Comparison of ENCODE assay signal across 8 mouse cellular contexts in the genomic region with DNA sequence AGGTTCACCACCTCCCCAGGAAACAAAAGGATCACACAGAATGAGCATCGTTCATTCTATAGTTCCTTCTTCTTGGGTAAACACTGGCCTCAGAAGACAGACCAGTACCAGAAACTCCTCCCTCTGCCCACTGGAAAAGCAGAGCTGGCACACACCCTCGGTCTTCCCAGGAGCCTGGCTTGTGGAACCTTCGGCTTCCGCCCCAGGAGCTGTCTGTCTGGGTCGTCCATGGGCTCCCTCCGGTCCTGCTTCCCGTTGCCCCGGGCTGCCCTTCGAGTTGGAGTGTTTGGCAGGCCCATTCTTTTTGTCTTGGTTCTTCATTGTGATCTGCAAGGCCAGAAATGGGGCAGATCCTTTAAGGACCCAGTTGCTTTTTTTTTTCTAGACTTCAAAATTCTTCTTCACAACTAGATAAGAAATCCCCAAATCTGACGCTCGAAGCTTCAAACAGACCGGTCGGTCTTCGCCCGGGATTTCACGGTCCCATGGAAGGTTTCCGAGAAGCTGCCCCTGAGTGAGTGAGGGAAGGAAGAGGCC. TPM values are rescaled to one million over a fixed set of nuclear protein-coding genes. Genes with fewer than 3 reads are reported as not detected.
DNase-seq lines count a peak whose midpoint lies in the region; ATAC-seq and TF ChIP-seq lines count a peak whose summit lies in the region.

No protein-coding gene starts in this region.

- DNase-seq in adrenal gland, adult 18-20 months (ENCODE audit: low spot score in 2 of 2) = peak; percentile 40 to 45
- DNase-seq in adrenal gland, postnatal 4 days (ENCODE audit: low spot score in 2 of 2) = no peak
- DNase-seq in adrenal gland, postnatal 36 days = peak; percentile 57 to 68
- DNase-seq in forebrain, embryonic 10.5 days (ENCODE audit: extremely low spot score, low spot score) = no peak
- DNase-seq in liver, embryonic 11.5 days (ENCODE audit: low spot score) = peak; percentile 49
- no peak for DNase-seq in spleen, postnatal 14 days (ENCODE audit: low spot score in 2 of 2)

- peak overlapping the region; percentile 89 for H3K4me2 ChIP-seq in hindbrain, embryonic 12.5 days (replicated peaks)
- H3K4me2 ChIP-seq in liver, embryonic 11.5 days = peak overlapping the region; percentile 91
- H3K4me2 ChIP-seq in myocyte (ENCODE audit: low read depth) = peak overlapping the region; percentile 82

- peak overlapping the region; percentile 90 for H3K9ac ChIP-seq in hindbrain, embryonic 12.5 days
- peak overlapping the region; percentile 75 for H3K9ac ChIP-seq in liver, embryonic 11.5 days (ENCODE audit: low read depth, low read length)

- H3K9me3 ChIP-seq in forebrain, embryonic 10.5 days = no peaks in the 10 kb centered on the region
- no peaks in the 10 kb centered on the region for H3K9me3 ChIP-seq in hindbrain, embryonic 12.5 days (replicated peaks)
- H3K9me3 ChIP-seq in liver, embryonic 11.5 days (ENCODE audit: control insufficient read depth, low read length) = no peaks in the 10 kb centered on the region

- peaks cover 30% of the 10 kb centered on the region for H3K4me1 ChIP-seq in forebrain, embryonic 10.5 days
- H3K4me1 ChIP-seq in hindbrain, embryonic 12.5 days = peaks cover 25% of the 10 kb centered on the region
- H3K4me1 ChIP-seq in liver, embryonic 11.5 days (replicated peaks; ENCODE audit: control insufficient read depth, insufficient read depth, low read length) = peaks cover 16% of the 10 kb centered on the region

- no peak for TF ChIP-seq POLR2A in myocyte (IDR thresholded peaks at IDR 0.05; ENCODE audit: insufficient read length, low read depth)

- H3K36me3 ChIP-seq in forebrain, embryonic 10.5 days (replicated peaks) = peaks cover 65% of the 10 kb centered on the region
- H3K36me3 ChIP-seq in hindbrain, embryonic 12.5 days = peaks cover 50% of the 10 kb centered on the region
- H3K36me3 ChIP-seq in liver, embryonic 11.5 days (ENCODE audit: control insufficient read depth, insufficient read depth, low read length) = peaks cover 35% of the 10 kb centered on the region
- H3K36me3 ChIP-seq in myocyte (ENCODE audit: control insufficient read depth, insufficient read depth) = peaks cover 24% of the 10 kb centered on the region

- whole genome bisulfite sequencing in forebrain, embryonic 10.5 days = 12% methylated on average over 17 of the region's 17 CpGs
- 8% methylated on average over 17 of the region's 17 CpGs for WGBS in hindbrain, embryonic 12.5 days
- 7% methylated on average over 17 of the region's 17 CpGs for WGBS in liver, embryonic 11.5 days

- peak overlapping the region; percentile 92 for H3K27ac ChIP-seq in forebrain, embryonic 10.5 days
- H3K27ac ChIP-seq in hindbrain, embryonic 12.5 days = peak overlapping the region; percentile 93
- H3K27ac ChIP-seq in liver, embryonic 11.5 days (ENCODE audit: low read depth, low read length) = peak overlapping the region; percentile 82

- H3K4me3 ChIP-seq in forebrain, embryonic 10.5 days = peak overlapping the region; percentile 79
- H3K4me3 ChIP-seq in hindbrain, embryonic 12.5 days = peak overlapping the region; percentile 58
- peak overlapping the region; percentile 72 for H3K4me3 ChIP-seq in liver, embryonic 11.5 days (ENCODE audit: low read depth, low read length)
- H3K4me3 ChIP-seq in myocyte = peak overlapping the region; percentile 54

- peaks cover 25% of the 10 kb centered on the region for H3K79me2 ChIP-seq in myocyte (ENCODE audit: control insufficient read depth, insufficient read depth)

- peak overlapping the region; percentile 14 for H3ac ChIP-seq in myocyte (ENCODE audit: control insufficient read depth, insufficient read length)

- no peaks in the 10 kb centered on the region for H3K27me3 ChIP-seq in forebrain, embryonic 10.5 days (ENCODE audit: poor library complexity, severe bottlenecking)
- H3K27me3 ChIP-seq in hindbrain, embryonic 12.5 days = no peaks in the 10 kb centered on the region
- H3K27me3 ChIP-seq in liver, embryonic 11.5 days (replicated peaks; ENCODE audit: control insufficient read depth, insufficient read depth, low read length) = no peaks in the 10 kb centered on the region
- H3K27me3 ChIP-seq in myocyte (ENCODE audit: control insufficient read depth, insufficient read depth, insufficient read length) = no peaks in the 10 kb centered on the region

- ATAC-seq in hindbrain, embryonic 12.5 days (ENCODE audit: low FRiP score) = no peak
- no peak for ATAC-seq in liver, embryonic 11.5 days (replicated peaks; ENCODE audit: low FRiP score)

TF ChIP-seq in myocyte, 11 proteins besides CTCF, POLR2A, EP300 and RAD21:
- TF ChIP-seq REST (IDR thresholded peaks at IDR 0.05; ENCODE audit: insufficient read depth, insufficient read length) = no peak
- TF ChIP-seq CEBPB (IDR thresholded peaks at IDR 0.05; ENCODE audit: insufficient read depth, poor library complexity, severe bottlenecking) = no peak
- no peak for TF ChIP-seq SRF (IDR thresholded peaks at IDR 0.05; ENCODE audit: control insufficient read depth, insufficient read length, low read depth)
- TF ChIP-seq USF1 (IDR thresholded peaks at IDR 0.05; ENCODE audit: low read depth) = no peak
- no peak for TF ChIP-seq TCF12 (IDR thresholded peaks at IDR 0.05; ENCODE audit: insufficient read depth, poor library complexity, severe bottlenecking)
- no peak for TF ChIP-seq MYOG (IDR thresholded peaks at IDR 0.05; ENCODE audit: control insufficient read depth in 1 of 3, insufficient read depth in 1 of 3, insufficient read length in 2 of 3, low read depth in 2 of 3)
- TF ChIP-seq MAX (IDR thresholded peaks at IDR 0.05; ENCODE audit: low read depth) = no peak
- no peak for TF ChIP-seq POLR2AphosphoS2 (IDR thresholded peaks at IDR 0.05; ENCODE audit: insufficient read length, low read depth)
- TF ChIP-seq TCF3 (IDR thresholded peaks at IDR 0.05; ENCODE audit: insufficient read length, low read depth) = no peak
- no peak for TF ChIP-seq E2F4 (IDR thresholded peaks at IDR 0.05; ENCODE audit: insufficient read depth)
- TF ChIP-seq MYOD1 (IDR thresholded peaks at IDR 0.05; ENCODE audit: control insufficient read depth in 1 of 3, insufficient read length in 2 of 3, low read depth in 2 of 3) = no peak

RNA-seq across cellular contexts. Expression of gene Txlna, which starts 0.7 kb away (rescaled TPM):
- total RNA-seq in adrenal gland, adult 18-20 months (2021) = 10 to 100 TPM; 63.5 to 69.2 TPM
- total RNA-seq in adrenal gland, postnatal 4 days (2021) = 10 to 100 TPM; 73.6 to 79.8 TPM
- 10 to 100 TPM; 61.0 to 69.8 TPM for total RNA-seq in adrenal gland, postnatal 36 days (2021)
- 114 and 118 TPM in 2 replicates for polyA plus RNA-seq in forebrain, embryonic 10.5 days (2016; fragmentation: Nextera tagmentation; extraction: Ambion mirVana)
- 90.8 and 91.1 TPM in 2 replicates for polyA plus RNA-seq in hindbrain, embryonic 12.5 days (2016; fragmentation: Nextera tagmentation; extraction: Ambion mirVana)
- polyA plus RNA-seq in liver, embryonic 11.5 days (2014; fragmentation: Nextera tagmentation; extraction: Ambion mirVana) = 70.6 and 76.7 TPM in 2 replicates
- polyA plus RNA-seq in myocyte (2012; fragmentation: generic; extraction: Trizol) = 23.6 TPM

RNA-seq across cellular contexts. Expression of gene Ccdc28b, which starts 16.4 kb away (rescaled TPM):
- total RNA-seq in adrenal gland, adult 18-20 months (2021) = 10 to 100 TPM; 29.6 to 35.8 TPM
- 10 to 100 TPM; 61.5 to 62.6 TPM for total RNA-seq in adrenal gland, postnatal 4 days (2021)
- total RNA-seq in adrenal gland, postnatal 36 days (2021) = 10 to 100 TPM; 32.8 to 34.2 TPM
- 43.9 and 47.1 TPM in 2 replicates for polyA plus RNA-seq in forebrain, embryonic 10.5 days (2016; fragmentation: Nextera tagmentation; extraction: Ambion mirVana)
- 85.9 and 91.5 TPM in 2 replicates for polyA plus RNA-seq in hindbrain, embryonic 12.5 days (2016; fragmentation: Nextera tagmentation; extraction: Ambion mirVana)
- polyA plus RNA-seq in liver, embryonic 11.5 days (2014; fragmentation: Nextera tagmentation; extraction: Ambion mirVana) = 27.2 and 33.1 TPM in 2 replicates
- polyA plus RNA-seq in myocyte (2012; fragmentation: generic; extraction: Trizol) = 14.8 TPM

RNA-seq across cellular contexts. Expression of gene Iqcc, which starts 21.3 kb away (rescaled TPM):
- total RNA-seq in adrenal gland, adult 18-20 months (2021) = 10 to 100 TPM; 27.0 to 28.6 TPM
- 10 to 100 TPM; 26.6 to 31.2 TPM for total RNA-seq in adrenal gland, postnatal 4 days (2021)
- 10 to 100 TPM; 26.2 to 28.0 TPM for total RNA-seq in adrenal gland, postnatal 36 days (2021)
- 30.4 and 34.8 TPM in 2 replicates for polyA plus RNA-seq in forebrain, embryonic 10.5 days (2016; fragmentation: Nextera tagmentation; extraction: Ambion mirVana)
- 30.0 and 31.8 TPM in 2 replicates for polyA plus RNA-seq in hindbrain, embryonic 12.5 days (2016; fragmentation: Nextera tagmentation; extraction: Ambion mirVana)
- 23.6 and 25.3 TPM in 2 replicates for polyA plus RNA-seq in liver, embryonic 11.5 days (2014; fragmentation: Nextera tagmentation; extraction: Ambion mirVana)
- 20.1 TPM for polyA plus RNA-seq in myocyte (2012; fragmentation: generic; extraction: Trizol)

RNA-seq across cellular contexts. Expression of gene Dcdc2b, which starts 26.1 kb away (rescaled TPM):
- total RNA-seq in adrenal gland, adult 18-20 months (2021) = 1 to 10 TPM; 1.5 to 1.7 TPM
- 1 to 10 TPM; 2.9 to 3.3 TPM for total RNA-seq in adrenal gland, postnatal 4 days (2021)
- 1 to 10 TPM in 1 of 2 experiments, under 1 TPM in 1; 0.73 to 2.6 TPM for total RNA-seq in adrenal gland, postnatal 36 days (2021)
- polyA plus RNA-seq in forebrain, embryonic 10.5 days (2016; fragmentation: Nextera tagmentation; extraction: Ambion mirVana) = 2.0 and 2.2 TPM in 2 replicates
- 2.4 and 3.1 TPM in 2 replicates for polyA plus RNA-seq in hindbrain, embryonic 12.5 days (2016; fragmentation: Nextera tagmentation; extraction: Ambion mirVana)
- polyA plus RNA-seq in liver, embryonic 11.5 days (2014; fragmentation: Nextera tagmentation; extraction: Ambion mirVana) = 0.57 and 1.5 TPM in 2 replicates
- 0.36 TPM for polyA plus RNA-seq in myocyte (2012; fragmentation: generic; extraction: Trizol)

RNA-seq across cellular contexts. Expression of gene Kpna6, which starts 32.4 kb away (rescaled TPM):
- 10 to 100 TPM; 92.4 to 96.3 TPM for total RNA-seq in adrenal gland, adult 18-20 months (2021)
- 10 to 100 TPM; 79.1 TPM for total RNA-seq in adrenal gland, postnatal 4 days (2021)
- total RNA-seq in adrenal gland, postnatal 36 days (2021) = 10 to 100 TPM; 88.8 to 97.9 TPM
- polyA plus RNA-seq in forebrain, embryonic 10.5 days (2016; fragmentation: Nextera tagmentation; extraction: Ambion mirVana) = 14.0 and 15.1 TPM in 2 replicates
- 16.0 and 18.8 TPM in 2 replicates for polyA plus RNA-seq in hindbrain, embryonic 12.5 days (2016; fragmentation: Nextera tagmentation; extraction: Ambion mirVana)
- 11.7 and 12.6 TPM in 2 replicates for polyA plus RNA-seq in liver, embryonic 11.5 days (2014; fragmentation: Nextera tagmentation; extraction: Ambion mirVana)
- 32.2 TPM for polyA plus RNA-seq in myocyte (2012; fragmentation: generic; extraction: Trizol)

Comparison
In these comparisons a context has a peak if more than half of its experiments do, and no peak if none do; other contexts are left out.
1. DNase-seq: peak in adrenal gland, adult 18-20 months (2 of 2), adrenal gland, postnatal 36 days (2 of 2) and liver, embryonic 11.5 days (single experiment); none in adrenal gland, postnatal 4 days (0 of 2), forebrain, embryonic 10.5 days (single experiment) and spleen, postnatal 14 days (0 of 2).
2. Peak in every context shown above with its lines, with median percentiles within 50 percentile points of each other: H3K27ac ChIP-seq, H3K4me3 ChIP-seq and H3K4me2 ChIP-seq.